Mouse (Mus musculus) inflammation-experienced regulatory T-cells, adult 6 months (primary cell): ENCODE results near the gene Tomm70a. TPM values are rescaled to one million over a fixed set of nuclear protein-coding genes. Genes with fewer than 3 reads are reported as not detected.

Experiments
- ATAC-seq: one replicate; pipeline ENCODE4 v1.8.0; 2017
- polyA plus RNA-seq, 3 experiments: library from polyadenylated mRNA; unstranded; fragments of 100-300 nt; shearing (Covaris generic); gene quantifications; one replicate each; pipeline ENCODE4 v1.2.1; 2017

The Tomm70a gene
- polyA plus RNA-seq, 3 experiments from 2014 or later, result 10.8 to 14.7 (median 11.7) TPM

DNA sequence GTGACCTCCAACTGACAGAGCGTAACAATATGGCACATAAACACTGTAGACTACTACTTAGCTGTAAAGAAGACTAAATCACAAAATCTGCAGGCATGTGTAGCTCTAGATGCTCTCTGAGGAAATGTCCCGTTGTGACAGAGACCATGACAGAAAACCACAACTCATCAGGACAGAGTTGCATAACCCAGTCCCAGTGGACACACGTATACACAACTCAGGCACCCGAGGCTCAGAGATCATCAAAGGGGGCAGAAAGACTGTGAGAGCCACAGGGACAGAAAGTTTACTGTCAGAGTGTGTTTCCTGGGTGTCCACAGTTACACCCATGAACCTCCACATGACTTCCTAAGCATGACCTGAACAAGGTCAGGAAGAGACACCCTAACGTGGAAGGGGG, 75.1 kb downstream of the Tomm70a start:
- ATAC-seq, result no peak

GRCm38 (mm10) chr16:57197281-57197680, 75.8 kb downstream of the Tomm70a start:
- ATAC-seq, result no peak

Other genes starting within 250 kb of the Tomm70a start
- under 1 TPM in 2 of 3 experiments, not detected in 1; 0.34 to 0.58 TPM for gene Tmem45a, start 235.5 kb upstream of the Tomm70a start, polyA plus RNA-seq
- not detected for gene Lnp1, start 193.6 kb upstream of the Tomm70a start, polyA plus RNA-seq
- gene Tmem45a2, start 50.3 kb upstream of the Tomm70a start, polyA plus RNA-seq, result not detected
- 10 to 100 TPM; 28.0 to 37.5 (median 37.5) TPM for gene Nit2, start 45.6 kb downstream of the Tomm70a start, polyA plus RNA-seq
- gene Tbc1d23, start 109.8 kb downstream of the Tomm70a start, polyA plus RNA-seq, result 10 to 100 TPM; 19.6 to 46.0 (median 28.1) TPM
- gene Tmem30c, start 171.2 kb downstream of the Tomm70a start, polyA plus RNA-seq, result under 1 TPM in 1 of 3 experiments, not detected in 2; 0.11 TPM
- gene Filip1l, start 231.4 kb downstream of the Tomm70a start, polyA plus RNA-seq, result 10 to 100 TPM in 2 of 3 experiments, 1 to 10 TPM in 1; 7.9 to 20.4 (median 17.6) TPM